Mouse (Mus musculus) Patski (cell line): ENCODE data around the gene Fgfr2. TPM values are rescaled to one million over a fixed set of nuclear protein-coding genes. Genes with fewer than 3 reads are reported as not detected.

ENCODE experiments used
- ATAC-seq: fragments of 100-300 bp; one replicate; pipeline ENCODE4 v1.8.0; 2021
- CTCF ChIA-PET: fragments of 350-600 bp; sonication (Branson Sonifier 250); formaldehyde crosslinking; loops from one replicate; lab custom pipeline; 2022; ENCODE audit warnings: inconsistent platforms; lab: Charles Lee
- POLR2A ChIA-PET: fragments of 350-600 bp; sonication (Branson Sonifier 250); formaldehyde crosslinking; loops from one replicate; lab custom pipeline; 2022; ENCODE audit warnings: antibody characterized with exemption, inconsistent platforms; lab: Charles Lee
- DNase-seq: peaks from one replicate; pipeline ENCODE4 v3.0.0-alpha.2; 2011; ENCODE audit warnings: low read depth, low spot score
- H3K27me3 ChIP-seq: fragments of 371-371 bp; one replicate; pipeline ENCODE4 v1.5.1; 2021
- CTCF ChIP-seq: fragments of 100-300 bp; IDR thresholded peaks from one replicate; pipeline ENCODE4 v1.5.1; 2021
- in situ Hi-C: fragments of 300-500 bp; cut with MboI; formaldehyde crosslinking; loops from 3 replicates; pipeline ENCODE4 v1.11.1; 2018; ENCODE audit warnings: low pct_unique_long_range_greater_than_20kb, mixed read lengths
- polyA plus RNA-seq: library from polyadenylated mRNA; unstranded; gene quantifications from one replicate; pipeline ENCODE4 v1.2.3, GENCODE M21; 2021

The Fgfr2 gene
- polyA plus RNA-seq, 1 experiment from 2014 or later, result 48.8 TPM

DNA sequence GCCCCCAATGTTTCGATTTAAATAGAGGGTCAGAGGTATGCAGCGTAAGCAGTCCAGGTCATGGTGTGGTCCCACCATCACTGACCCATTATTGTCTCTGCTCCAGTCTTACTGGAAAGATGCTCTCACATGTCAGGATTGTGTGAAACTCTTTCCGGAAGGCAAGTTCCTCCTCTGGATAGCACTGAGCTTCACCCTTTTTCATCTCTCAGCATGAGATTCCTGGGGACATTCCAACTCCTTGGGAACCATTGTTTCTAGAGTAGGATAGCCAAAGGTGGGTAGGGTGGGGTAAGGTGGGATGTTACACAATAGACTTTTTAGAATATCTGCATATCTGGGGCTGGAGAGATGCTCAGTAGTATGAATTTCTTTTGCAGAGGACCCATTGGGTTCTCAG is 2177.4 kb downstream of the Fgfr2 start:
- H3K27me3 ChIP-seq, result no peaks in the 10 kb centered on the region
- DNase-seq (no peak), ATAC-seq (no peak)
- TF ChIP-seq CTCF, result no peak
- CTCF ChIA-PET, result no interaction called here
- POLR2A ChIA-PET, result interaction anchor here (0.9 kb wide), 1 partner anchor 8 kb away, joined by 3 read pairs; no protein-coding TSS in a partner anchor
- in situ Hi-C loops, result no loop called here

GRCm38 (mm10) chr7:130944766-130945475 is 2178.2 kb downstream of the Fgfr2 start:
- TF ChIP-seq CTCF, result no peak

GRCm38 (mm10) chr7:130943280-130943895 is 2179.8 kb downstream of the Fgfr2 start:
- H3K27me3 ChIP-seq, result no peaks in the 10 kb centered on the region
- ATAC-seq (peak; percentile 56), DNase-seq (no peak)
- ChIA-PET CTCF (interaction anchor here (1.5 kb wide), 1 partner anchor 18 kb away, joined by 3 read pairs; no protein-coding TSS in a partner anchor), POLR2A (interaction anchor here (1.1 to 1.4 kb wide), 2 partner anchors 34 to 38 kb away, joined by 3 read pairs; no protein-coding TSS in a partner anchor)
- in situ Hi-C loops, result no loop called here
- TF ChIP-seq CTCF, result no peak

More at GRCm38 (mm10) chr7:130944766-130945475, 2178.2 kb downstream of the Fgfr2 start:
- H3K27me3 ChIP-seq, result no peaks in the 10 kb centered on the region
- CTCF ChIA-PET, result interaction anchor here (1.5 kb wide), 1 partner anchor 17 kb away, joined by 3 read pairs; no protein-coding TSS in a partner anchor
- in situ Hi-C loops, result no loop called here
- ATAC-seq (no peak), DNase-seq (no peak)
- POLR2A ChIA-PET, result interaction anchor here (0.7 to 1.4 kb wide), 2 partner anchors 36 to 615 kb away, joined by 3 read pairs; partner anchors contain the start of gene Bub3

GRCm38 (mm10) chr7:130940733-130941132 is 2182.4 kb downstream of the Fgfr2 start:
- DNase-seq (no peak), ATAC-seq (no peak)
- ChIA-PET CTCF (no interaction called here), POLR2A (interaction anchor here (0.6 kb wide), 1 partner anchor 386 kb away, joined by 3 read pairs; no protein-coding TSS in a partner anchor)
- in situ Hi-C loops, result no loop called here
- H3K27me3 ChIP-seq, result no peaks in the 10 kb centered on the region
- no peak for TF ChIP-seq CTCF

DNA sequence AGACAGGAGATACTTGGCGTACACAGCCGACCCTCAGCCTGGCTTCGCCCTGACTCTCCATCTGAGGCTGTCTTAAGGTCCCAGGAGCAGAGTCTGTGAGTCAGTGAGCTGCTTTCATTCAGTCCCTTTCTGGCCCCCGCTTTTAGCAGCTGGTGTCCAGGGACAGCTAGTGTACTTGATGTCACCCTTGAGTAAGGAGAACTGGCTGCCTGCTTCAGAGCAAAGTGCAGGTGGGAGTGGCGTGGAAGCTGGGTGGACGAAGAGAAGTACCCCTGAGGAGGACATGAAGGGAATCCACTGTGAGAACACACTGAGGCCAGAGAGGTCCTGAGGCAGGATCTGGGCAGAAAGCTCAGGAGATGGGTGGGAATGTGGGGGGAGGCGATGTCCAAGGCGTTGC is 2184.3 kb downstream of the Fgfr2 start:
- TF ChIP-seq CTCF, result no peak
- DNase-seq (no peak), ATAC-seq (no peak)
- POLR2A ChIA-PET, result interaction anchor here (0.6 to 2.5 kb wide), 3 partner anchors 29 to 41 kb away, joined by 3 to 6 read pairs (median 4); no protein-coding TSS in a partner anchor
- CTCF ChIA-PET, result interaction anchor here (0.8 to 2.5 kb wide), 6 partner anchors 20 to 115 kb away, joined by 3 to 11 read pairs (median 3); no protein-coding TSS in a partner anchor
- in situ Hi-C loops, result loop anchor here (5.0 kb wide), 1 partner anchor 38 kb away; no protein-coding TSS in a partner anchor
- no peaks in the 10 kb centered on the region for H3K27me3 ChIP-seq

- ATAC-seq (peak; percentile 10), DNase-seq (no peak)
- TF ChIP-seq CTCF, result no peak
- ChIA-PET CTCF (interaction anchor here (0.7 to 2.5 kb wide), 7 partner anchors 9 to 176 kb away, joined by 3 to 11 read pairs (median 3); no protein-coding TSS in a partner anchor), POLR2A (interaction anchor here (0.7 to 2.5 kb wide), 7 partner anchors 8 to 105 kb away, joined by 3 to 6 read pairs (median 3); no protein-coding TSS in a partner anchor)
- in situ Hi-C loops, result loop anchor here (5.0 kb wide), 1 partner anchor 39 kb away; no protein-coding TSS in a partner anchor
- no peaks in the 10 kb centered on the region for H3K27me3 ChIP-seq
These were observed 2185.1 kb downstream of the Fgfr2 start for GRCm38 (mm10) chr7:130938005-130938404.

DNA sequence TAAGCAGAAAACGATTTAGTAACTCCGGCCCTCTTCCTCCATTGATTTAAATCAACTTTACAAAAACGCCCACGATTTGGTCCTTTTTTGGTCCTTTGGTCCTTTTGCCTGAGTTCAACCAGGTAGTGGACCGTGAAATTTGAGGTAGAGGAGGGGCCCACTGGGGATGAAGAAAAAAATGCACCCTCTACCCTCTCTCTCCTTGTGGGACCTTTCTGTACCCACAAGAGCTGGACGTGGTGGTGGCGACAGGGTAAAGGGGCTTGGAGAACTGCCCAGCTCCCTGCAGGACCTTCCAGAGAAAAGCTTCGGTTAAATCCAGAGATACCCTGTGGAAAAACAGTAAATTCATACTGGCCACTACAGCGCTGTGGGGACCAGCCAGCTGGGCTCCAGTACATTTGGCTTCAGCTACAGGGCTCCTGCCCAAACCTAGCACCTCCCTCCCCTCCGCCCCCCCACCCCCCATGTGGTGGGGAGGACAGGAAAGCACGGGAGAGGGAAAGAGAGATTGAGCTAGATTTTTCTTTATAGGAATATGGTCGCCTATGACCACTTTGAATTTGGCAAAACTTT is 2185.8 kb downstream of the Fgfr2 start:
- POLR2A ChIA-PET, result interaction anchor here (0.7 to 2.5 kb wide), 8 partner anchors 9 to 105 kb away, joined by 3 to 6 read pairs (median 3); no protein-coding TSS in a partner anchor
- no peak for TF ChIP-seq CTCF
- no peaks in the 10 kb centered on the region for H3K27me3 ChIP-seq
- DNase-seq, result no peak
- no peak for ATAC-seq
- in situ Hi-C loops, result loop anchor here (5.0 kb wide), 1 partner anchor 40 kb away; no protein-coding TSS in a partner anchor
- CTCF ChIA-PET, result interaction anchor here (0.7 to 2.5 kb wide), 5 partner anchors 10 to 175 kb away, joined by 3 to 11 read pairs (median 5); no protein-coding TSS in a partner anchor

DNA sequence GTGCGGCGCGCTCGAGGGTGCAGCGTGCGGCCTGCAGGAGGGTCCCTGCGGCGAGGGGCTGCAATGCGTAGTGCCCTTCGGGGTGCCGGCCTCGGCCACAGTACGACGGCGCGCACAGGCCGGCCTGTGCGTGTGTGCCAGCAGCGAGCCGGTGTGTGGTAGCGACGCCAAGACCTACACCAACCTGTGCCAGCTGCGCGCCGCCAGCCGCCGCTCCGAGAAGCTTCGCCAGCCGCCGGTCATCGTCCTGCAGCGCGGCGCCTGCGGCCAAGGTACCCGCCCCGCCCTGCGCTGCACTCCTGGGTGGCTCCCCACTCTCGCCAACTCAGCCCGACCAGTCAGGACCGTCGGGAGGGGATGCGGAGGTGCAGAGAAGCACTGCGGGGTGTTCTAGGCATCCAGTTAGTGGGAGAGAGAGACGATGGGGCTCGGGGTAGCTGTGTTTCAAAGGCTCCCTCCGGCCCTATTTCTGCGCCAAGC is 2186.6 kb downstream of the Fgfr2 start:
- DNase-seq, result no peak
- CTCF ChIA-PET, result interaction anchor here (2.5 kb wide), 1 partner anchor 30 kb away, joined by 11 read pairs; no protein-coding TSS in a partner anchor
- in situ Hi-C loops, result loop anchor here (5.0 kb wide), 1 partner anchor 41 kb away; no protein-coding TSS in a partner anchor
- no peak for TF ChIP-seq CTCF
- POLR2A ChIA-PET, result interaction anchor here (1.2 to 1.8 kb wide), 2 partner anchors 13 to 41 kb away, joined by 3 to 6 read pairs; no protein-coding TSS in a partner anchor
- ATAC-seq, result peak; percentile 46
- H3K27me3 ChIP-seq, result no peaks in the 10 kb centered on the region

GRCm38 (mm10) chr7:130935793-130936471 is 2187.2 kb downstream of the Fgfr2 start, which contains the start of gene Htra1:
TSS of gene Htra1 (plus strand) at chr7:130936111.
- TF ChIP-seq CTCF, result no peak
- DNase-seq (no peak), ATAC-seq (peak; percentile 3)
- ChIA-PET POLR2A (interaction anchor here (1.8 kb wide), 1 partner anchor 12 kb away, joined by 6 read pairs; no protein-coding TSS in a partner anchor), CTCF (no interaction called here)
- in situ Hi-C loops, result loop anchor here (5.0 kb wide), 1 partner anchor 41 kb away; no protein-coding TSS in a partner anchor
- H3K27me3 ChIP-seq, result no peaks in the 10 kb centered on the region
